Mouse (Mus musculus): ENCODE measurements around the gene Satb1. TPM values are rescaled to one million over a fixed set of nuclear protein-coding genes. Genes with fewer than 3 reads are reported as not detected.
A peak's percentile ranks its signal among the peaks of the same experiment; 100 is the strongest.

The Satb1 gene
- polyA plus RNA-seq, 1 experiment, result 0.03 TPM

- peaks cover 80% of the 10 kb centered on the region for H3K27me3 ChIP-seq (ENCODE audit: control insufficient read depth)
- no peaks in the 10 kb centered on the region for H3K36me3 ChIP-seq (ENCODE audit: control insufficient read depth)
- no peaks in the 10 kb centered on the region; the same call in 1 of the 2 replicates for H3K4me1 ChIP-seq (ENCODE audit: control insufficient read depth)
- no peak overlapping the region for H3K4me3 ChIP-seq (replicated peaks)
- no peaks in the 10 kb centered on the region for H3K9me3 ChIP-seq (ENCODE audit: control insufficient read depth, low read length)
- TF ChIP-seq TAL1 (IDR thresholded peaks at IDR 0.05; ENCODE audit: low read length) (no peak), GATA1 (IDR thresholded peaks at IDR 0.05; ENCODE audit: low read length) (no peak)
Measured at GRCm38 (mm10) chr17:51831121-51831701, 1.9 kb downstream of the Satb1 start.

- TF ChIP-seq GATA1 (IDR thresholded peaks at IDR 0.05; ENCODE audit: low read length) (no peak), TAL1 (IDR thresholded peaks at IDR 0.05; ENCODE audit: low read length) (no peak)
- no peaks in the 10 kb centered on the region for H3K9me3 ChIP-seq (ENCODE audit: control insufficient read depth, low read length)
- H3K36me3 ChIP-seq (ENCODE audit: control insufficient read depth), result no peaks in the 10 kb centered on the region
- H3K4me3 ChIP-seq (replicated peaks), result no peak overlapping the region
- no peaks in the 10 kb centered on the region; the same call in 1 of the 2 replicates for H3K4me1 ChIP-seq (ENCODE audit: control insufficient read depth)
- peaks cover 67% of the 10 kb centered on the region for H3K27me3 ChIP-seq (ENCODE audit: control insufficient read depth)
Measured at GRCm38 (mm10) chr17:51829436-51829835, 3.7 kb downstream of the Satb1 start.

GRCm38 (mm10) chr17:51827922-51828410, 5.1 kb downstream of the Satb1 start:
- H3K4me3 ChIP-seq (replicated peaks), result no peak overlapping the region
- TF ChIP-seq GATA1 (IDR thresholded peaks at IDR 0.05; ENCODE audit: low read length) (no peak), TAL1 (IDR thresholded peaks at IDR 0.05; ENCODE audit: low read length) (no peak)
- peaks cover 56% of the 10 kb centered on the region for H3K27me3 ChIP-seq (ENCODE audit: control insufficient read depth)
- no peaks in the 10 kb centered on the region; the same call in 1 of the 2 replicates for H3K4me1 ChIP-seq (ENCODE audit: control insufficient read depth)
- no peaks in the 10 kb centered on the region for H3K9me3 ChIP-seq (ENCODE audit: control insufficient read depth, low read length)
- H3K36me3 ChIP-seq (ENCODE audit: control insufficient read depth), result no peaks in the 10 kb centered on the region

- Histone ChIP-seq H3K27me3 (ENCODE audit: control insufficient read depth) (peaks cover 41% of the 10 kb centered on the region), H3K36me3 (ENCODE audit: control insufficient read depth) (no peaks in the 10 kb centered on the region), H3K4me1 (ENCODE audit: control insufficient read depth) (no peaks in the 10 kb centered on the region), H3K4me3 (replicated peaks) (no peak overlapping the region), H3K9me3 (ENCODE audit: control insufficient read depth, low read length) (no peaks in the 10 kb centered on the region)
- TF ChIP-seq TAL1 (IDR thresholded peaks at IDR 0.05; ENCODE audit: low read length) (no peak), GATA1 (IDR thresholded peaks at IDR 0.05; ENCODE audit: low read length) (no peak)
Measured at GRCm38 (mm10) chr17:51826461-51826860, 6.6 kb downstream of the Satb1 start.

- TF ChIP-seq GATA1 (IDR thresholded peaks at IDR 0.05; ENCODE audit: low read length), result no peak
- TF ChIP-seq TAL1 (IDR thresholded peaks at IDR 0.05; ENCODE audit: low read length), result no peak
- Histone ChIP-seq H3K4me3 (replicated peaks) (no peak overlapping the region), H3K4me1 (ENCODE audit: control insufficient read depth) (no peaks in the 10 kb centered on the region; the same call in 1 of the 2 replicates), H3K27me3 (ENCODE audit: control insufficient read depth) (peaks cover 42% of the 10 kb centered on the region), H3K9me3 (ENCODE audit: control insufficient read depth, low read length) (no peaks in the 10 kb centered on the region), H3K36me3 (ENCODE audit: control insufficient read depth) (no peaks in the 10 kb centered on the region)
Measured at GRCm38 (mm10) chr17:51814301-51814700, 18.8 kb downstream of the Satb1 start.

GRCm38 (mm10) chr17:51813784-51814120, 19.3 kb downstream of the Satb1 start:
- Histone ChIP-seq H3K36me3 (ENCODE audit: control insufficient read depth) (no peaks in the 10 kb centered on the region), H3K27me3 (ENCODE audit: control insufficient read depth) (peaks cover 42% of the 10 kb centered on the region), H3K4me1 (ENCODE audit: control insufficient read depth) (no peaks in the 10 kb centered on the region; the same call in 1 of the 2 replicates), H3K4me3 (replicated peaks) (peak overlapping the region; percentile 45), H3K9me3 (ENCODE audit: control insufficient read depth, low read length) (no peaks in the 10 kb centered on the region)
- TF ChIP-seq GATA1 (IDR thresholded peaks at IDR 0.05; ENCODE audit: low read length) (no peak), TAL1 (IDR thresholded peaks at IDR 0.05; ENCODE audit: low read length) (no peak)

GRCm38 (mm10) chr17:51812942-51813783, 19.9 kb downstream of the Satb1 start:
- peaks cover 42% of the 10 kb centered on the region for H3K27me3 ChIP-seq (ENCODE audit: control insufficient read depth)
- H3K36me3 ChIP-seq (ENCODE audit: control insufficient read depth), result no peaks in the 10 kb centered on the region
- H3K9me3 ChIP-seq (ENCODE audit: control insufficient read depth, low read length), result no peaks in the 10 kb centered on the region
- no peaks in the 10 kb centered on the region; the same call in 1 of the 2 replicates for H3K4me1 ChIP-seq (ENCODE audit: control insufficient read depth)
- peak overlapping the region; percentile 55 for H3K4me3 ChIP-seq (replicated peaks)
- TF ChIP-seq TAL1 (IDR thresholded peaks at IDR 0.05; ENCODE audit: low read length) (no peak), GATA1 (IDR thresholded peaks at IDR 0.05; ENCODE audit: low read length) (no peak)

GRCm38 (mm10) chr17:51812261-51812941, 20.7 kb downstream of the Satb1 start:
- H3K4me3 ChIP-seq (replicated peaks), result peak overlapping the region; percentile 55
- H3K9me3 ChIP-seq (ENCODE audit: control insufficient read depth, low read length), result no peaks in the 10 kb centered on the region
- TF ChIP-seq TAL1 (IDR thresholded peaks at IDR 0.05; ENCODE audit: low read length), result no peak
- TF ChIP-seq GATA1 (IDR thresholded peaks at IDR 0.05; ENCODE audit: low read length), result no peak
- no peaks in the 10 kb centered on the region for H3K36me3 ChIP-seq (ENCODE audit: control insufficient read depth)
- no peaks in the 10 kb centered on the region; the same call in 1 of the 2 replicates for H3K4me1 ChIP-seq (ENCODE audit: control insufficient read depth)
- peaks cover 42% of the 10 kb centered on the region for H3K27me3 ChIP-seq (ENCODE audit: control insufficient read depth)

GRCm38 (mm10) chr17:51811911-51812260, 21.2 kb downstream of the Satb1 start:
- TF ChIP-seq TAL1 (IDR thresholded peaks at IDR 0.05; ENCODE audit: low read length) (no peak), GATA1 (IDR thresholded peaks at IDR 0.05; ENCODE audit: low read length) (no peak)
- H3K36me3 ChIP-seq (ENCODE audit: control insufficient read depth), result no peaks in the 10 kb centered on the region
- H3K9me3 ChIP-seq (ENCODE audit: control insufficient read depth, low read length), result no peaks in the 10 kb centered on the region
- peaks cover 42% of the 10 kb centered on the region for H3K27me3 ChIP-seq (ENCODE audit: control insufficient read depth)
- no peak overlapping the region for H3K4me3 ChIP-seq (replicated peaks)
- no peaks in the 10 kb centered on the region; the same call in 1 of the 2 replicates for H3K4me1 ChIP-seq (ENCODE audit: control insufficient read depth)
